Mouse (Mus musculus) limb, embryonic 10.5 days (tissue): ENCODE measurements around the gene Catsper3. TPM values are rescaled to one million over a fixed set of nuclear protein-coding genes. Genes with fewer than 3 reads are reported as not detected.

ENCODE experiments used
- DNase-seq: peaks from one replicate; pipeline ENCODE4 v3.0.0-alpha.2; 2017; ENCODE audit warnings: low spot score
- H3K27ac ChIP-seq: fragments of 300-500 bp; sonication (generic); 2 replicates; pipeline ENCODE4 v1.5.1; 2016; ENCODE audit warnings: mild to moderate bottlenecking
- H3K27me3 ChIP-seq: fragments of 300-500 bp; sonication (generic); 2 replicates; pipeline ENCODE4 v1.6.1; 2016; ENCODE audit warnings: low read depth, mild to moderate bottlenecking; ENCODE audit not compliant: poor library complexity, severe bottlenecking
- H3K36me3 ChIP-seq: fragments of 300-500 bp; sonication (generic); 2 replicates; pipeline ENCODE4 v1.6.1; 2016; ENCODE audit warnings: mild to moderate bottlenecking, moderate library complexity
- H3K4me1 ChIP-seq: fragments of 300-500 bp; sonication (generic); 2 replicates; pipeline ENCODE4 v1.6.1; 2016
- H3K4me3 ChIP-seq: fragments of 300-500 bp; sonication (generic); 2 replicates; pipeline ENCODE4 v1.5.1; 2016; ENCODE audit warnings: mild to moderate bottlenecking, moderate library complexity
- H3K9me3 ChIP-seq: fragments of 300-500 bp; sonication (generic); replicated peaks from 2 replicates; pipeline ENCODE4 v1.6.1; 2016; ENCODE audit warnings: mild to moderate bottlenecking
- WGBS: fragments of 180-500 bp; shearing (Covaris S2); methylation state at CpG from one replicate; pipeline ENCODE4 v1.1.7; 2016; 5-methylcytosine and 5-hydroxymethylcytosine counted together
- polyA plus RNA-seq: library from polyadenylated mRNA; unstranded; fragments of >200 nt; fragmentation: Nextera tagmentation; extraction: Ambion mirVana; gene quantifications from 2 replicates; pipeline ENCODE4 v1.2.1, GENCODE M21; 2016

Catsper3 gene
- polyA plus RNA-seq, 1 experiment from 2014 or later: 0.25 TPM

- WGBS: 1% methylated on average over 12 of the region's 12 CpGs
- H3K27me3 ChIP-seq: peaks cover 94% of the 10 kb centered on the region
- peaks cover 66% of the 10 kb centered on the region for H3K4me1 ChIP-seq
- H3K27ac ChIP-seq: peak overlapping the region; percentile 90
- peak overlapping the region; percentile 56 for H3K4me3 ChIP-seq
- DNase-seq: no peak
- no peaks in the 10 kb centered on the region for H3K9me3 ChIP-seq
- H3K36me3 ChIP-seq: peaks cover 20% of the 10 kb centered on the region; the same call in 1 of the 2 replicates
Measured at GRCm38 (mm10) chr13:55829018-55829655, 44.8 kb downstream of the Catsper3 start.

GRCm38 (mm10) chr13:55830081-55830832 lies 45.9 kb downstream of the Catsper3 start:
- peaks cover 94% of the 10 kb centered on the region for H3K27me3 ChIP-seq
- peak overlapping the region; percentile 90 for H3K27ac ChIP-seq
- under 1% methylated on average over 48 of the region's 48 CpGs for WGBS
- H3K9me3 ChIP-seq: no peaks in the 10 kb centered on the region
- peaks cover 55% of the 10 kb centered on the region for H3K4me1 ChIP-seq
- H3K36me3 ChIP-seq: peaks cover 16% of the 10 kb centered on the region; the same call in 1 of the 2 replicates
- H3K4me3 ChIP-seq: peak overlapping the region; percentile 56
- peak; percentile 81 for DNase-seq

DNA sequence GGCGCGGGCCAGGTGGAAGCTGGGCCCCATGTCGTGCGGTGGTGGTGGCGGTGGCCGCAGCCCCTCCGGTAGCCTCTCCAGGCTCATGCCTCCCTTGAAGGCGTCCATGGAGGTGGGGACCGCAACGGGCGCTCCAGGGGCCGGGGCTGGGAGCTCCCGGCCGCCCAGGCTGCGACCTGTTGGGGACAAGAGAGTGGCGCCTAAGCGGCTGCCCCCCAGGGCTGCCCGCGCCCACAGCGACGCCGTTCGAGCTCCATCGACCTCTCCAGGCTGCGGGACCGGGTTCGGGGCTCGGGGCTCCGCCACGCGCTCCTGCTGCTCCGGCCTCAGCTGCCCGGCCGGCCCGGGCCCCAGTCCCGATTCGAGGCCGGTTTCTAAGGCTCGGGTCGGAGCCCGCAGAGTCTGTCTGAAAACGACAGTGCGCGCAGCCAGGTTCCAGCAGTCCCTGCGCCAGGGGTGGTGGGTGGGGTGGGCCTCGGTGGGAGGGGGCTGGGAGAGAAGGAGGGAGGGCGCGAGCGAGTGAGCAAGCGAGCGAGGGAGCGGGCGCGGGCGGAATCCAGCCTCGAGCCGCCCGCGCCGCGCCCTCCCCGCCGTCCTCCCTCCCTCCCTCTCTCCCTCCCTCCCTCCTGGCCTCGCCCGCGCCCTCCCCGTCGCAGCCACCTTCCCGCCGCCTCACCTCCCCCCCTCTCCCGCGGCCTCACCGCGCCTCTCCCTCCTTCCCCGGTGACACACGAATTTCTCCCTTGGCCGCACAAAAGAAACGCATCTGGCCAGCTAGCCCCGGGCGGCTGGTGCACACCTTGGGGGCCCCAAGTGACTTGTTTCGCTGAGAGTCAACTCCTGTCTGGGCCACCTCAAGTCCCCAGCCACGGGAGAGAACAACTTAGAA lies 46.7 kb downstream of the Catsper3 start:
- under 1% methylated on average over 55 of the region's 82 CpGs for WGBS
- Histone ChIP-seq H3K27me3 (peaks cover 94% of the 10 kb centered on the region), H3K27ac (peak overlapping the region; percentile 90), H3K9me3 (no peaks in the 10 kb centered on the region), H3K36me3 (peaks cover 12% of the 10 kb centered on the region; the same call in 1 of the 2 replicates), H3K4me1 (peaks cover 54% of the 10 kb centered on the region), H3K4me3 (peak overlapping the region; percentile 56)
- DNase-seq: peak; percentile 76

DNA sequence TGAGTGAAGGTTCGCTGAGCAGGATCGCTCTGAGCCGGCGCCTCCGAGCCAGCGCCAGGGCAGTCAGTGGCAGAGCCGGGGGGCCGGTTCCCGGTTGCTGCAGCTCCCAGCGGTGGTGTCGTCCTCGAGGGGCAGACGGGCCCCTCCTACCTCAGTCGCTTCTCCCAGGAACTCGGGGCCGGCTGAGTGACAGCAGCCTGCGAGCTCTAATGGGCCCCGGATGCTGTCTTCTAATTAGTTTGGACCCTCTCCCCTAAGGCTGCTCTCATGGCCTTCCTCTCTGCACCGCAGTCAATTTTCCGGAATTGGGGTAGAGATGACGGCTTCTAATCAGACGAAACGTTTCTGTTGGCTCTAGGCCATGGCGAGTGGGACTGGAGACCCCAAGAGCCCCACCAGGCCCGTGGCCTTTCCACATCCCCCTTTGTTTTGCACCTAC lies 47.4 kb downstream of the Catsper3 start:
- peaks cover 10% of the 10 kb centered on the region; the same call in 1 of the 2 replicates for H3K36me3 ChIP-seq
- peaks cover 56% of the 10 kb centered on the region for H3K4me1 ChIP-seq
- H3K27ac ChIP-seq: peak overlapping the region; percentile 90
- peak overlapping the region; percentile 56 for H3K4me3 ChIP-seq
- H3K27me3 ChIP-seq: peaks cover 96% of the 10 kb centered on the region
- no peaks in the 10 kb centered on the region for H3K9me3 ChIP-seq
- peak; percentile 75 for DNase-seq
- 1% methylated on average over 25 of the region's 25 CpGs for WGBS

DNA sequence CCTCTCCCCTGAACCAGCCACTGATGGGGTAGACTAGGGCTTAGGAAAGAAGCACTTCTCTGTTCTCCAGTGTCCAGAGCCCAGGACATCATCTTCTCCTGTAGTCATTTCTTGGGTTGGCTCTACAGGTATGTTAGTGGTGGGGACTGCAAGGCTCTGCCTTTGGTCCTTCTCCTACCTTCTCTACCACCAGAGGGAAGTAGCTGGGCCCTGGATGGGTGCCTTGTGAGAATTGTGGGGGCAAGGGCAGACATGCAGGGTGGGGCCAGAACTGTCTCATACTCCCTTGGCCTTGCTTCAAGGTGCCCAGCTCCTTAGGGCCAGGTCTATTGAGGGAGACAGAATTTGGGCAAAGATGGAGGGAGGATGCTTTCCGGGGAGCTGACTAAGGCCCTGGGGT lies 48.2 kb downstream of the Catsper3 start:
- 42% methylated on average over 1 of the region's 1 CpGs for WGBS
- H3K27ac ChIP-seq: peak overlapping the region; percentile 90

GRCm38 (mm10) chr13:55833921-55834320 lies 49.6 kb downstream of the Catsper3 start:
- H3K27me3 ChIP-seq: peaks cover 100% of the 10 kb centered on the region
- H3K9me3 ChIP-seq: no peaks in the 10 kb centered on the region
- H3K4me3 ChIP-seq: peak overlapping the region; percentile 56
- WGBS: 8% methylated on average over 7 of the region's 7 CpGs
- no peak for DNase-seq
- peak overlapping the region; percentile 90 for H3K27ac ChIP-seq
- no peaks in the 10 kb centered on the region; the same call in 1 of the 2 replicates for H3K36me3 ChIP-seq
- H3K4me1 ChIP-seq: peaks cover 48% of the 10 kb centered on the region

More for the DNA sequence above, 48.2 kb downstream of the Catsper3 start:
- Histone ChIP-seq H3K36me3 (peaks cover 10% of the 10 kb centered on the region; the same call in 1 of the 2 replicates), H3K4me3 (peak overlapping the region; percentile 56), H3K4me1 (peaks cover 59% of the 10 kb centered on the region), H3K9me3 (no peaks in the 10 kb centered on the region), H3K27me3 (peaks cover 100% of the 10 kb centered on the region)
- DNase-seq: no peak

- 5% methylated on average over 5 of the region's 5 CpGs for WGBS
- DNase-seq: no peak
- H3K9me3 ChIP-seq: no peaks in the 10 kb centered on the region
Measured at GRCm38 (mm10) chr13:55834667-55835066, 50.3 kb downstream of the Catsper3 start.

DNA sequence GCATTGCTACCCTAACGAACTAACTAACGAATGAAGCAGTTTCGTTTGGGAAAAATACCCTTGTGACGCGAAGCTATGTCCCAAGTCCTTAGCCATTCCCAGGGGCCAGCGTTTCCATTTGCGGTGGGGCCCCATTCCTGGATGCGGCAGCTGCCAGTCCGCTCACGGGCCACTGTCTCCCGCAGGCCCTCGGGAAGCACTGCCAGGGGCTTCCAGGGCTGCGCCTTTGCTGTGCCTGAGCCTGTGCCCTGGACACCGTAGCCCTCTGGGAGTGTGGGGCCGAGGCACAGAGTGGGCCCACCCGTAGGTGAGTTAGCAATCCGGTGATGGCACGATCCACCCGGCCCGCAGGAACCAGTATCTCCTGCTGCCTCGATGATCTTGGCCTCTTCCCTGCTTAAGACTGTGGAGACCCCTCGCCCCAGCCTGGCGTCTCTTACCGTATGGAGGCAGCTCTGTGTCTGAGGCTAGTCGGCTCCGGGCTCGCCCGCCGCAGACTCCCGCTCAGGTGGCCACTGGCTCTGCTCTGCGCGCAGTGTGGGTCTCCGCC lies 51.3 kb downstream of the Catsper3 start:
- peaks cover 52% of the 10 kb centered on the region for H3K4me1 ChIP-seq
- no peaks in the 10 kb centered on the region for H3K36me3 ChIP-seq
- DNase-seq: peak; percentile 75
- no peaks in the 10 kb centered on the region for H3K9me3 ChIP-seq
- peak overlapping the region; percentile 90 for H3K27ac ChIP-seq
- 2% methylated on average over 33 of the region's 33 CpGs for WGBS
- peaks cover 100% of the 10 kb centered on the region for H3K27me3 ChIP-seq
- H3K4me3 ChIP-seq: peak overlapping the region; percentile 56

More at GRCm38 (mm10) chr13:55834667-55835066, 50.3 kb downstream of the Catsper3 start:
- peaks cover 52% of the 10 kb centered on the region for H3K4me1 ChIP-seq
- peaks cover 100% of the 10 kb centered on the region for H3K27me3 ChIP-seq
- peak overlapping the region; percentile 90 for H3K27ac ChIP-seq
- no peaks in the 10 kb centered on the region for H3K36me3 ChIP-seq
- H3K4me3 ChIP-seq: peak overlapping the region; percentile 56

GRCm38 (mm10) chr13:55836142-55836625 lies 51.8 kb downstream of the Catsper3 start, which contains the start of gene Pitx1:
Pitx1 (minus strand) TSS chr13:55836192.
- Histone ChIP-seq H3K27me3 (peaks cover 100% of the 10 kb centered on the region), H3K4me3 (peak within 1 kb of the TSS; percentile 56), H3K9me3 (no peaks in the 10 kb centered on the region), H3K36me3 (no peaks in the 10 kb centered on the region), H3K27ac (peak within 1 kb of the TSS; percentile 90), H3K4me1 (peaks cover 52% of the 10 kb centered on the region)
- no peak for DNase-seq
- under 1% methylated on average over 36 of the region's 36 CpGs for WGBS

GRCm38 (mm10) chr13:55836786-55837780 lies 52.7 kb downstream of the Catsper3 start:
- under 1% methylated on average over 32 of the region's 32 CpGs for WGBS
- no peaks in the 10 kb centered on the region for H3K36me3 ChIP-seq
- peak; percentile 68 for DNase-seq
- no peaks in the 10 kb centered on the region for H3K9me3 ChIP-seq
- H3K27me3 ChIP-seq: peaks cover 100% of the 10 kb centered on the region
- H3K4me1 ChIP-seq: peaks cover 54% of the 10 kb centered on the region
- peak overlapping the region; percentile 56 for H3K4me3 ChIP-seq
- H3K27ac ChIP-seq: peak overlapping the region; percentile 90

DNA sequence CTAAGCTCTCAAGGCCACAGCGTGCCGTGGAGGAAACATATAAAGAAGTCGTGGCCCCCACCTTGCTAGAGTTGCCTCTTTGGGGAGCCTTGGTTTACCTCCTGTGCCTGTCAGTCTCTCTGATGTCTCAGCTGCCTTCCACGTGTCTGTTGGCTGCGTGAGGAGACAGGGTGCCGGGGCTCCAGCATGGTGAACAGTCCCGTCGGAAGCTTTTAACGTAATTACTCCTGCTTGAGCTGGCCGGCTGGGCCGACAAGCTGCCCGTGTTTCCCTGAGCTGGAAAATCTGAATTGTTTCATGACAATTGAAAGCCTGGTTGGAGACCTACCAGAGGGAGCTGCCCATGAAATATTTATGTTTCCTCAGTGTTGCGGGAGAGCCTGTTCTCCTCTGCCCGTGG lies 55.9 kb downstream of the Catsper3 start:
- H3K27me3 ChIP-seq: peaks cover 78% of the 10 kb centered on the region
- H3K9me3 ChIP-seq: no peaks in the 10 kb centered on the region
- no peaks in the 10 kb centered on the region for H3K36me3 ChIP-seq
- no peak for DNase-seq
- H3K4me1 ChIP-seq: peaks cover 50% of the 10 kb centered on the region
- no peak overlapping the region for H3K4me3 ChIP-seq
- H3K27ac ChIP-seq: peak overlapping the region; percentile 58; the same call in 1 of the 2 replicates
- 40% methylated on average over 14 of the region's 14 CpGs for WGBS
